Mouse (Mus musculus) cerebellum, adult 2 months (tissue): ENCODE data around the gene Jph4.

ENCODE experiments used
- CTCF ChIP-seq: fragments of 200-500 bp; IDR thresholded peaks from 2 replicates; pipeline ENCODE4 v1.5.1; 2011; ENCODE audit warnings: low read depth, mild to moderate bottlenecking, control low read depth, low read length, moderate library complexity, borderline replicate concordance; ENCODE audit not compliant: insufficient read depth
- POLR2A ChIP-seq: fragments of 200-500 bp; IDR thresholded peaks from 2 replicates; pipeline ENCODE4 v1.6.1; 2011; ENCODE audit warnings: low read length, control low read depth, borderline replicate concordance; ENCODE audit not compliant: insufficient read depth

- TF ChIP-seq POLR2A (no peak), CTCF (no peak)
Observed at GRCm38 (mm10) chr14:55146829-55147401, 30.2 kb upstream of the Jph4 start.
